Mouse (Mus musculus) thymus, adult 2 months (tissue): ENCODE results near the gene Stau1.

Experiments used
- CTCF ChIP-seq: fragments of 200-500 bp; IDR thresholded peaks from 2 replicates; pipeline ENCODE4 v1.5.1; 2012; ENCODE audit warnings: mild to moderate bottlenecking, control low read depth, low read length, moderate library complexity, borderline replicate concordance; ENCODE audit not compliant: control insufficient read depth, poor library complexity, insufficient read depth; ENCODE audit errors: extremely low read depth
- POLR2A ChIP-seq: fragments of 200-500 bp; IDR thresholded peaks from 2 replicates; pipeline ENCODE4 v1.6.1; 2012; ENCODE audit warnings: mild to moderate bottlenecking, low read length, control low read depth, moderate library complexity; ENCODE audit not compliant: control insufficient read depth, poor library complexity, insufficient read depth; ENCODE audit errors: extremely low read depth

DNA sequence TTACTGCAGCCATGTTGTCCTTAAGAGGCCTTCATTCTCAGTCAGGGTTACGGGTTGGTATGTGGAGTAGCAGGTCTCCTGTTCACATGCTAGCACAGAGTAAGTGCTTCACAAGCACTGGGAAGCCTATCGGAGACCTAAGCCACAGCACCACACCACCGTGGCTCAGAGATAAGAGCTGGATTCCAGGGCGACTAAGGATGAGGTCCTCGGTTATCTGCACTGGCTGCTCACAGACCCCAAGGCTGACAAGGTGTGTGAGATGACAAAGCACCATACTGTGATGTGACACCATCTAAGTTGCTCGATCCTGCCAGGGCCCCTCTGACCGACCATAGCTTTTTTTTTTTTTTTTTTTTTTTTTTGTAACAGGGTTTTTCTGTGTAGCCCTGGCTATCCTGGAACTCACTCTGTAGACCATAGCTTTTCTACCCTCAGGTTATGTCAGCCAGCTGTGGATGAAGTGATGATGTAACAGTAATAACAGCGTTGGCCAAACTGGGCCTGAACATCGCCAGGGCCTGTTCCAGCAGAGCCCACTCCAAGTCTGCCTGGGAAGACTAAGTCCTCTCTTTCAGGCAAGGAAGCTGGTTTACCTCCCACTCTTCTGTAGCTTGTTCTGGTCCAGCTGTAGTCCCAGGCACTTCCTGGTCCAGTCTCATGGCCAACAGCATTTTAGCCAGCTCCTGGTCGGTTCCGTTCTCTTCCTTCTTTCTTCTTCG, 47.5 kb upstream of the Stau1 start:
- TF ChIP-seq POLR2A = no peak
- no peak for TF ChIP-seq CTCF
